Mouse (Mus musculus): Measurements from ENCODE around the gene Ttc27.

- no peak for TF ChIP-seq CTCF (IDR thresholded peaks at IDR 0.05; ENCODE audit: control insufficient read depth, insufficient read depth, low read length)
- TF ChIP-seq POLR2A (IDR thresholded peaks at IDR 0.05; ENCODE audit: borderline replicate concordance, control insufficient read depth, low read depth, low read length), result no peak
Observed at GRCm38 (mm10) chr17:74780627-74781026, 63.1 kb downstream of the Ttc27 start.

All from bone marrow, adult 2 months (tissue).